Mouse (Mus musculus) heart, adult 8-10 months (tissue): ENCODE results near the gene Reep1. TPM values are rescaled to one million over a fixed set of nuclear protein-coding genes. Genes with fewer than 3 reads are reported as not detected.
"Not testable (repeated sequence)": the region's sequence is repeated elsewhere in the genome, so short reads cannot be mapped to it uniquely, and the experiment has no call there.

Source experiments
- DNase-seq: peaks from one replicate; pipeline ENCODE4 v3.0.0; 2022; ENCODE audit warnings: low spot score
- total RNA-seq, 4 experiments: library from RNA; stranded (reverse); gene quantifications; 2 replicates each; pipeline ENCODE4 v1.2.4; 2022

Gene Reep1
- total RNA-seq, 4 experiments from 2014 or later: 16.2 to 20.0 (median 18.0) TPM

DNA sequence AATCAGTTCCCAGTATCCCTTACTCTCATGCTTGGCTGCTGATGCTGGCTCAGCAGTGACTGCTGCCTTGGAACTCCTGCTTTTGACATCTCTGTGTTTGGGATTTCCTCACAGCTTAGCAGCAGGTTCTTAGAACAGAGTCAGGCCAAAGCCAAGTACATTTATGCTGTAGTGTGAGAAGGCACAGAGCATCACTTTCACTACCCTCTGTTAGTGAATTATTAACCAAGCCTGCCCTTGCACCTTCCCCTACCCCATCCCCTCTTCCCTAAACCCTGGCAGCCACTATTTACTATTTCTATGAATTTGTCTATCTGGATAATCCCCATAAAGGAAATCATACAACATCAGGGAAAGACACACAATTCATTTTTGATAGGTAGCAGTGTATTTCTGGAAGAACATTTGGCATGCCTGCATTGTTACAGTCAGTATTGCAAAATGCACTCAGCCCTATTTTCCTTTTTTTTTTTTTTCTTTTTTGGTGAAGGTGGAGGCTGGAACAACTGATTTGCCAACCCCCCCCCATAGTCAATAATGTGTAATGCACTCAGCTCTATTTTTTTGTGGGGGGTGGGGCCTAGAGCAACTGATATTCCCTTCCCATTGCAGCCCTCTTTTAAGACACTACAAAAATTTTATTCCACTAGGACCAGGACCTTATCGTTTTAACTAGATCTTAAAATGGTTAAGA is 133.4 kb downstream of the Reep1 start:
- no peak for DNase-seq

DNA sequence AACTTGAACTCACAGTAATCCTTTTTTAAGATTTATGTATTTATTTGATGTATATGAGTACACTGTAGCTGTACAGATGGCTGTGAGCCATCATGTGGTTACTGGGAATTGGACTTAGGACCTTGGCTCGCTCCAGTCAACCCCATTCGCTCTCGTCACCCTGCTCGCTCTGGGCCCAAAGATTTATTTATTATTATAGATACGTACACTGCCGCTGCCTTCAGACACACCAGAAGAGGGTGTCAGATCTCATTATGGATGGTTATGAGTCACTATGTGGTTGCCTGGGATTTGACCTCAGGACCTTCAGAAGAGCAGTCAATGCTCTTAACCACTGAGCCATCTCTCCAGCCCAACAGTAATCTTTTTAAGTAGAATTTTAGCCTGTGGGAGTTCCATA is 139.5 kb downstream of the Reep1 start:
- DNase-seq: not testable (repeated sequence)

Other genes starting within 250 kb of the Reep1 start
- 10 to 100 TPM; 21.9 to 24.4 (median 22.7) TPM for gene Rnf103, start 213.7 kb upstream of the Reep1 start, total RNA-seq
- 10 to 100 TPM; 48.0 to 79.1 (median 59.2) TPM for gene Chmp3, start 163.8 kb upstream of the Reep1 start, total RNA-seq
- gene Kdm3a, start 74.6 kb upstream of the Reep1 start, total RNA-seq: 10 to 100 TPM; 17.4 to 19.9 (median 19.0) TPM
- gene Mrpl35, start 119.4 kb downstream of the Reep1 start, total RNA-seq: 10 to 100 TPM; 44.3 to 51.9 (median 48.7) TPM
- gene Immt, start 123.8 kb downstream of the Reep1 start, total RNA-seq: 100 to 1,000 TPM; 620 to 631 (median 628) TPM
- gene Ptcd3, start 201.2 kb downstream of the Reep1 start, total RNA-seq: 100 to 1,000 TPM; 127 to 157 (median 131) TPM
- 10 to 100 TPM; 47.4 to 54.6 (median 49.7) TPM for gene Polr1a, start 201.5 kb downstream of the Reep1 start, total RNA-seq